Mouse (Mus musculus): ENCODE results near the gene Nme4. TPM values are rescaled to one million over a fixed set of nuclear protein-coding genes. Genes with fewer than 3 reads are reported as not detected.

Gene Nme4
- polyA plus RNA-seq (2012; rRNA removed), result 35.1 and 61.4 TPM in 2 replicates

- TF ChIP-seq CTCF (IDR thresholded peaks at IDR 0.05; ENCODE audit: borderline replicate concordance, extremely low read depth, insufficient read depth, insufficient read length) (0 out of 2 replicates have a peak, but pooled peaks have one; percentile 0), POLR2A (IDR thresholded peaks at IDR 0.05; ENCODE audit: borderline replicate concordance, extremely low read depth, insufficient read depth, insufficient read length, poor library complexity, severe bottlenecking) (peak; percentile 90)
- peak; percentile 69 for DNase-seq (ENCODE audit: low read depth)
These were observed at the start of gene Nme4 for GRCm38 (mm10) chr17:26095121-26095740. TSS of gene Nme4 (minus strand) at chr17:26095602.

- no peak for TF ChIP-seq POLR2A (IDR thresholded peaks at IDR 0.05; ENCODE audit: borderline replicate concordance, extremely low read depth, insufficient read depth, insufficient read length, poor library complexity, severe bottlenecking)
- no peak for TF ChIP-seq CTCF (IDR thresholded peaks at IDR 0.05; ENCODE audit: borderline replicate concordance, extremely low read depth, insufficient read depth, insufficient read length)
- DNase-seq (ENCODE audit: low read depth), result no peak
These were observed 48.0 kb upstream of the Nme4 start for GRCm38 (mm10) chr17:26143386-26143785.

- no peak for DNase-seq (ENCODE audit: low read depth)
These were observed 47.4 kb upstream of the Nme4 start for GRCm38 (mm10) chr17:26142796-26143195.

GRCm38 (mm10) chr17:26138901-26139381 is 43.5 kb upstream of the Nme4 start:
- peak; percentile 67 for DNase-seq (ENCODE audit: low read depth)
- no peak for TF ChIP-seq CTCF (IDR thresholded peaks at IDR 0.05; ENCODE audit: borderline replicate concordance, extremely low read depth, insufficient read depth, insufficient read length)
- no peak for TF ChIP-seq POLR2A (IDR thresholded peaks at IDR 0.05; ENCODE audit: borderline replicate concordance, extremely low read depth, insufficient read depth, insufficient read length, poor library complexity, severe bottlenecking)

More at GRCm38 (mm10) chr17:26142796-26143195, 47.4 kb upstream of the Nme4 start:
- TF ChIP-seq POLR2A (IDR thresholded peaks at IDR 0.05; ENCODE audit: borderline replicate concordance, extremely low read depth, insufficient read depth, insufficient read length, poor library complexity, severe bottlenecking) (no peak), CTCF (IDR thresholded peaks at IDR 0.05; ENCODE audit: borderline replicate concordance, extremely low read depth, insufficient read depth, insufficient read length) (no peak)

- peak; percentile 99 for DNase-seq (ENCODE audit: low read depth)
- TF ChIP-seq POLR2A (IDR thresholded peaks at IDR 0.05; ENCODE audit: borderline replicate concordance, extremely low read depth, insufficient read depth, insufficient read length, poor library complexity, severe bottlenecking) (peak; percentile 95), CTCF (IDR thresholded peaks at IDR 0.05; ENCODE audit: borderline replicate concordance, extremely low read depth, insufficient read depth, insufficient read length) (peak; percentile 66)
These were observed 42.9 kb upstream of the Nme4 start, which contains the start of gene Axin1 for GRCm38 (mm10) chr17:26138239-26138836. TSS of gene Axin1 (plus strand) at chr17:26138688.

- no peak for DNase-seq (ENCODE audit: low read depth)
- TF ChIP-seq POLR2A (IDR thresholded peaks at IDR 0.05; ENCODE audit: borderline replicate concordance, extremely low read depth, insufficient read depth, insufficient read length, poor library complexity, severe bottlenecking), result no peak
- no peak for TF ChIP-seq CTCF (IDR thresholded peaks at IDR 0.05; ENCODE audit: borderline replicate concordance, extremely low read depth, insufficient read depth, insufficient read length)
These were observed 42.3 kb upstream of the Nme4 start for GRCm38 (mm10) chr17:26137751-26138130.

GRCm38 (mm10) chr17:26137106-26137750 is 41.8 kb upstream of the Nme4 start:
- no peak for DNase-seq (ENCODE audit: low read depth)
- no peak for TF ChIP-seq POLR2A (IDR thresholded peaks at IDR 0.05; ENCODE audit: borderline replicate concordance, extremely low read depth, insufficient read depth, insufficient read length, poor library complexity, severe bottlenecking)
- TF ChIP-seq CTCF (IDR thresholded peaks at IDR 0.05; ENCODE audit: borderline replicate concordance, extremely low read depth, insufficient read depth, insufficient read length), result no peak

GRCm38 (mm10) chr17:26131856-26132853 is 36.8 kb upstream of the Nme4 start:
- DNase-seq (ENCODE audit: low read depth), result peak; percentile 76
- TF ChIP-seq CTCF (IDR thresholded peaks at IDR 0.05; ENCODE audit: borderline replicate concordance, extremely low read depth, insufficient read depth, insufficient read length), result no peak
- no peak for TF ChIP-seq POLR2A (IDR thresholded peaks at IDR 0.05; ENCODE audit: borderline replicate concordance, extremely low read depth, insufficient read depth, insufficient read length, poor library complexity, severe bottlenecking)

GRCm38 (mm10) chr17:26131062-26131732 is 35.8 kb upstream of the Nme4 start:
- DNase-seq (ENCODE audit: low read depth), result peak; percentile 83
- TF ChIP-seq CTCF (IDR thresholded peaks at IDR 0.05; ENCODE audit: borderline replicate concordance, extremely low read depth, insufficient read depth, insufficient read length) (no peak), POLR2A (IDR thresholded peaks at IDR 0.05; ENCODE audit: borderline replicate concordance, extremely low read depth, insufficient read depth, insufficient read length, poor library complexity, severe bottlenecking) (no peak)

GRCm38 (mm10) chr17:26125226-26125625 is 29.8 kb upstream of the Nme4 start:
- TF ChIP-seq POLR2A (IDR thresholded peaks at IDR 0.05; ENCODE audit: borderline replicate concordance, extremely low read depth, insufficient read depth, insufficient read length, poor library complexity, severe bottlenecking) (no peak), CTCF (IDR thresholded peaks at IDR 0.05; ENCODE audit: borderline replicate concordance, extremely low read depth, insufficient read depth, insufficient read length) (no peak)
- DNase-seq (ENCODE audit: low read depth), result no peak
